Mouse (Mus musculus) left cerebral cortex, adult 9 months (tissue): ENCODE measurements around the gene Mrpl45.

Source experiments
- DNase-seq, 2 experiments: peaks; one replicate each; pipeline ENCODE4 v3.0.0; 2022; ENCODE audit warnings: low spot score in 2 of 2

Mrpl45 gene

GRCm38 (mm10) chr11:97331231-97332190 lies 16.0 kb downstream of the Mrpl45 start:
- no peak for DNase-seq

- no peak for DNase-seq
Measured at GRCm38 (mm10) chr11:97333044-97333443, 17.5 kb downstream of the Mrpl45 start.

- DNase-seq = no peak
Measured at GRCm38 (mm10) chr11:97333896-97334295, 18.4 kb downstream of the Mrpl45 start.

GRCm38 (mm10) chr11:97334400-97334799 lies 18.9 kb downstream of the Mrpl45 start:
- DNase-seq = no peak

GRCm38 (mm10) chr11:97336238-97336637 lies 20.7 kb downstream of the Mrpl45 start:
- DNase-seq = no peak

- DNase-seq = no peak
Measured at GRCm38 (mm10) chr11:97336751-97337345, 21.3 kb downstream of the Mrpl45 start.

- DNase-seq = no peak
Measured at GRCm38 (mm10) chr11:97337363-97337762, 21.8 kb downstream of the Mrpl45 start.

GRCm38 (mm10) chr11:97338302-97338976 lies 22.9 kb downstream of the Mrpl45 start:
- no peak for DNase-seq

GRCm38 (mm10) chr11:97338977-97339315 lies 23.4 kb downstream of the Mrpl45 start:
- peak in 1 of 2 experiments; percentile 34 for DNase-seq

- no peak for DNase-seq
Measured at GRCm38 (mm10) chr11:97343175-97343574, 27.7 kb downstream of the Mrpl45 start.

- DNase-seq = no peak
Measured at GRCm38 (mm10) chr11:97343619-97344018, 28.1 kb downstream of the Mrpl45 start.

GRCm38 (mm10) chr11:97345446-97345845 lies 29.9 kb downstream of the Mrpl45 start:
- DNase-seq = no peak

GRCm38 (mm10) chr11:97346383-97346782 lies 30.9 kb downstream of the Mrpl45 start:
- no peak for DNase-seq

- DNase-seq = no peak
Measured at GRCm38 (mm10) chr11:97347291-97347690, 31.8 kb downstream of the Mrpl45 start.

GRCm38 (mm10) chr11:97350035-97350434 lies 34.5 kb downstream of the Mrpl45 start:
- DNase-seq = peak in 1 of 2 experiments; percentile 62

GRCm38 (mm10) chr11:97352027-97352684 lies 36.6 kb downstream of the Mrpl45 start, which contains the start of gene Gpr179:
Gene Gpr179 (minus strand): TSS chr11:97352077.
- DNase-seq = no peak

GRCm38 (mm10) chr11:97352935-97353597 lies 37.5 kb downstream of the Mrpl45 start:
- no peak for DNase-seq

- DNase-seq = no peak
Measured at GRCm38 (mm10) chr11:97354646-97355045, 39.1 kb downstream of the Mrpl45 start.

GRCm38 (mm10) chr11:97355247-97355646 lies 39.7 kb downstream of the Mrpl45 start:
- no peak for DNase-seq

GRCm38 (mm10) chr11:97357663-97358062 lies 42.1 kb downstream of the Mrpl45 start:
- peak in 1 of 2 experiments; percentile 81 for DNase-seq

GRCm38 (mm10) chr11:97361948-97362648 lies 46.6 kb downstream of the Mrpl45 start, which contains the start of gene Socs7:
Gene Socs7 (plus strand): TSS chr11:97362551.
- DNase-seq = peak; percentile 87 to 94
